Mouse (Mus musculus) hematopoietic multipotent progenitor cell, adult 10-12 weeks (in vitro differentiated cells): Measurements from ENCODE around the gene Zbtb11. TPM values are rescaled to one million over a fixed set of nuclear protein-coding genes. Genes with fewer than 3 reads are reported as not detected.

ENCODE experiments used
- polyA plus RNA-seq: library from polyadenylated mRNA; stranded (reverse); fragments of >175 nt; gene quantifications from 2 replicates; pipeline ENCODE4 v1.2.3, GENCODE M21; 2012; ENCODE audit warnings: low replicate concordance

The Zbtb11 gene
- polyA plus RNA-seq = 5.4 and 8.2 TPM in 2 replicates

GRCm38 (mm10) chr16:55973431-55974255 lies at the start of gene Zbtb11:
Zbtb11 (plus strand) TSS chr16:55973883.

GRCm38 (mm10) chr16:55934453-55935037 lies 39.1 kb upstream of the Zbtb11 start, which contains the start of gene Cep97:
Cep97 (minus strand) TSS chr16:55934855.

GRCm38 (mm10) chr16:55966212-55966871 lies 7.3 kb upstream of the Zbtb11 start, which contains the start of gene Rpl24:
Rpl24 (plus strand) TSS chr16:55966275.

GRCm38 (mm10) chr16:56029661-56030082 lies 56.0 kb downstream of the Zbtb11 start, which contains the start of gene Pcnp:
Pcnp (minus strand) TSS chr16:56029739.

GRCm38 (mm10) chr16:56037138-56038010 lies 63.7 kb downstream of the Zbtb11 start, which contains the start of gene Trmt10c:
Trmt10c (minus strand) TSS chr16:56037819.

GRCm38 (mm10) chr16:56048038-56048437 lies 74.4 kb downstream of the Zbtb11 start, which contains the start of gene Senp7:
Senp7 (plus strand) TSS chr16:56048338.

Other genes starting within 250 kb of the Zbtb11 start
- gene Nfkbiz, start 135.0 kb upstream of the Zbtb11 start, polyA plus RNA-seq = 10.8 and 38.0 TPM in 2 replicates
- gene Nxpe3, start 78.6 kb upstream of the Zbtb11 start, polyA plus RNA-seq = 2.5 and 2.6 TPM in 2 replicates
- 2.7 and 7.2 TPM in 2 replicates for gene Cep97, start 39.0 kb upstream of the Zbtb11 start, polyA plus RNA-seq
- gene Rpl24, start 7.6 kb upstream of the Zbtb11 start, polyA plus RNA-seq = 57.8 and 109 TPM in 2 replicates
- 20.5 and 23.3 TPM in 2 replicates for gene Pcnp, start 55.9 kb downstream of the Zbtb11 start, polyA plus RNA-seq
- 10.6 and 13.0 TPM in 2 replicates for gene Trmt10c, start 63.9 kb downstream of the Zbtb11 start, polyA plus RNA-seq
- 17.2 and 19.8 TPM in 2 replicates for gene Senp7, start 74.5 kb downstream of the Zbtb11 start, polyA plus RNA-seq
- 0.02 and 0.03 TPM in 2 replicates for gene Impg2, start 230.4 kb downstream of the Zbtb11 start, polyA plus RNA-seq